Mouse (Mus musculus) C2C12 (cell line): Measurements from ENCODE around the gene Pabpn1.

Experiments
- CEBPB ChIP-seq: IDR thresholded peaks from one replicate; pipeline ENCODE4 v1.6.1; 2011; ENCODE audit warnings: low read depth, mild to moderate bottlenecking, control low read depth, moderate library complexity
- CTCF ChIP-seq: IDR thresholded peaks from one replicate; pipeline ENCODE4 v1.5.1; 2011; ENCODE audit not compliant: control insufficient read depth, insufficient read depth, insufficient read length
- FOSL1 ChIP-seq: IDR thresholded peaks from one replicate; pipeline ENCODE4 v1.8.0; 2011; ENCODE audit warnings: mild to moderate bottlenecking, low read length; ENCODE audit not compliant: poor library complexity, insufficient read depth, severe bottlenecking
- MAX ChIP-seq: IDR thresholded peaks from one replicate; pipeline ENCODE4 v1.6.1; 2011; ENCODE audit warnings: mild to moderate bottlenecking, control low read depth
- MYOD1 ChIP-seq: IDR thresholded peaks from one replicate; pipeline ENCODE4 v1.6.1; 2011; ENCODE audit warnings: low read depth; ENCODE audit not compliant: control insufficient read depth, insufficient read length
- MYOG ChIP-seq: IDR thresholded peaks from one replicate; pipeline ENCODE4 v1.6.1; 2011; ENCODE audit not compliant: control insufficient read depth, insufficient read length; ENCODE audit errors: extremely low read depth
- USF1 ChIP-seq: IDR thresholded peaks from one replicate; pipeline ENCODE4 v1.6.1; 2011; ENCODE audit warnings: low read depth, mild to moderate bottlenecking, control low read depth, moderate library complexity

- TF ChIP-seq CTCF (no peak), MAX (no peak), FOSL1 (no peak), MYOD1 (no peak), USF1 (no peak), MYOG (no peak), CEBPB (no peak)
Observed at GRCm38 (mm10) chr14:54897445-54897844, 5.1 kb downstream of the Pabpn1 start.
